Mouse (Mus musculus): Measurements from ENCODE around the gene Smok3a. TPM values are rescaled to one million over a fixed set of nuclear protein-coding genes. Genes with fewer than 3 reads are reported as not detected.
"Not testable (repeated sequence)": the region's sequence is repeated elsewhere in the genome, so short reads cannot be mapped to it uniquely, and the experiment has no call there.

The Smok3a gene
- total and polyA plus RNA-seq, 3 experiments = not detected

DNA sequence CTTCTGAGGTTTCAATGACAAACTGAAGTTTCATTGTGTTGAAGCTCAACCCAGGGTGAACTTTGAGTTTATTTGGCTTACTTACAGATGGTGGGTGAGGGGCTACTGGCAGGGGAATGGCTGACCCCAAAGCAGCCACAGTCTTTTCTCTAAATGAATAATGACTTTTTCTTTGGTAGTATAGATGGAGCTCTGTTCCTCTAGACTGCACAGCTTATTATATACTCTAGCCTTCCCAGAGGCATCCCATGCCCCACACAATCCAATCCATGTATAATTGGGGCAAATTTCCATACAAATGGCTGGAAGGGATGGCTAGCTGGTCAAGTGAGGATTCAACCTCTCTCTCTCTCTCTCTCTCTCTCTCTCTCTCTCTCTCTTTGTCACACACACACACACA lies 4.1 kb upstream of the Smok3a start:
- TF ChIP-seq KAT2A (IDR thresholded peaks at IDR 0.05; ENCODE audit: insufficient replicate concordance, low read length) = no peak
- TF ChIP-seq TBP (conservative IDR thresholded peaks at IDR 0.05; ENCODE audit: low read depth, low read length) = no peak
- no peak for TF ChIP-seq EP300 (IDR thresholded peaks at IDR 0.05; ENCODE audit: low read length)
- no peak for TF ChIP-seq RAD21 (IDR thresholded peaks at IDR 0.05; ENCODE audit: low read depth, low read length)
- TF ChIP-seq TCF12 (IDR thresholded peaks at IDR 0.05; ENCODE audit: low read depth, low read length) = no peak
- TF ChIP-seq POLR2AphosphoS2 (IDR thresholded peaks at IDR 0.05; ENCODE audit: low read depth, low read length) = no peak
- no peak for TF ChIP-seq CHD1 (IDR thresholded peaks at IDR 0.05; ENCODE audit: low read depth, low read length)
- TF ChIP-seq ELF1 (IDR thresholded peaks at IDR 0.05; ENCODE audit: low read depth, low read length) = no peak
- TF ChIP-seq JUND (conservative IDR thresholded peaks at IDR 0.05; ENCODE audit: low read depth, low read length) = no peak
- TF ChIP-seq MAZ (IDR thresholded peaks at IDR 0.05; ENCODE audit: low read depth, low read length) = no peak
- TF ChIP-seq SIN3A (IDR thresholded peaks at IDR 0.05; ENCODE audit: low read length) = no peak
- TF ChIP-seq MAX (IDR thresholded peaks at IDR 0.05; ENCODE audit: low read length) = no peak
- no peak for TF ChIP-seq ZNF384 (IDR thresholded peaks at IDR 0.05; ENCODE audit: low read depth, low read length)
- Histone ChIP-seq H3K27me3 (replicated peaks) (no peaks in the 10 kb centered on the region), H3K79me2 (replicated peaks; ENCODE audit: control insufficient read depth, extremely low read depth, insufficient read depth, poor library complexity, severe bottlenecking) (no peaks in the 10 kb centered on the region), H3K9me3 (replicated peaks; ENCODE audit: low read length) (no peaks in the 10 kb centered on the region), H3K27ac (ENCODE audit: insufficient read depth, low read depth) (no peak overlapping the region), H3K4me2 (ENCODE audit: insufficient read depth, low read depth, poor library complexity, severe bottlenecking) (no peak overlapping the region), H3K9ac (ENCODE audit: insufficient read depth, low read depth) (no peak overlapping the region), H3K4me1 (ENCODE audit: control insufficient read depth in 1 of 2, insufficient read depth in 2 of 2) (no peaks in the 10 kb centered on the region; a peak in 1 of 4 replicates), H3K36me3 (replicated peaks in 1 of 2; ENCODE audit: control insufficient read depth in 1 of 2, insufficient read depth in 1 of 2, low read length in 1 of 2) (no peaks in the 10 kb centered on the region), H3K4me3 (replicated peaks in 1 of 3; ENCODE audit: low read depth in 2 of 3, low read length in 2 of 3, poor library complexity in 1 of 3) (no peak overlapping the region)
- DNase-seq (ENCODE audit: extremely low read depth) = no peak
- in situ Hi-C loops (cut with MboI; ENCODE audit: low pct_ligation_motif_present, low pct_unique_long_range_greater_than_20kb, low sequenced_read_pairs) = no loop called here
- dilution Hi-C loops (cut with MboI; ENCODE audit: extremely low pct_ligation_motif_present, extremely low pct_unique_long_range_greater_than_20kb, low sequenced_read_pairs) = no loop called here

GRCm38 (mm10) chr5:138019577-138019976 lies 1.5 kb upstream of the Smok3a start:
- in situ Hi-C loops (cut with MboI; ENCODE audit: low pct_ligation_motif_present, low pct_unique_long_range_greater_than_20kb, low sequenced_read_pairs); dilution Hi-C loops (cut with MboI; ENCODE audit: extremely low pct_ligation_motif_present, extremely low pct_unique_long_range_greater_than_20kb, low sequenced_read_pairs): not testable (repeated sequence)

DNA sequence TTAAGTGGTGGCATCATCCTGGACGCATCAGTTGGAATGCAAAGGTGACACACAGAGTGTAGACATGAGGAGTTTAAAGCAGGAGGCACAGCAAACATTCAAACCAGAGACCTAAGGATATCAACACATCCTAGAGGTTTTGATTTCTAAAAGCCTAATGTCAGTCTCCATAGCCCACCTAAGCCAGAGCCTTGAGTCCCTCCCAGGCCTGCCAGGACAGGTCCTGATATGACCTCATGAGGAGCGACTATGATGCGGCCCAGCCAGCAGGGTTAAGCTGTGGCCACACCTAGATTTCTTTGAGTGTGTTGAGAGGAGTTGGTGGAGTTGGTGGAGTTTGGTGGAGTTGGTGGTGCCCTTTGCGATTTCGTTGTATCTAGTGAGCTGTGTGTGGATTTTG lies 31.8 kb downstream of the Smok3a start, which contains the start of gene Smok3c:
Gene Smok3c (plus strand): TSS at position 301 of the 400 bp plus-strand sequence.
- H3K27ac ChIP-seq (ENCODE audit: insufficient read depth, low read depth); H3K27me3 ChIP-seq (replicated peaks); H3K9ac ChIP-seq (ENCODE audit: insufficient read depth, low read depth); H3K4me2 ChIP-seq (ENCODE audit: insufficient read depth, low read depth, poor library complexity, severe bottlenecking); H3K79me2 ChIP-seq (replicated peaks; ENCODE audit: control insufficient read depth, extremely low read depth, insufficient read depth, poor library complexity, severe bottlenecking); H3K4me3 ChIP-seq (replicated peaks in 1 of 3; ENCODE audit: low read depth in 2 of 3, low read length in 2 of 3, poor library complexity in 1 of 3); H3K36me3 ChIP-seq (replicated peaks in 1 of 2; ENCODE audit: control insufficient read depth in 1 of 2, insufficient read depth in 1 of 2, low read length in 1 of 2); DNase-seq (ENCODE audit: extremely low read depth); in situ Hi-C loops (cut with MboI; ENCODE audit: low pct_ligation_motif_present, low pct_unique_long_range_greater_than_20kb, low sequenced_read_pairs); dilution Hi-C loops (cut with MboI; ENCODE audit: extremely low pct_ligation_motif_present, extremely low pct_unique_long_range_greater_than_20kb, low sequenced_read_pairs); H3K9me3 ChIP-seq (replicated peaks; ENCODE audit: low read length); H3K4me1 ChIP-seq (ENCODE audit: control insufficient read depth in 1 of 2, insufficient read depth in 2 of 2): not testable (repeated sequence)

More at GRCm38 (mm10) chr5:138019577-138019976, 1.5 kb upstream of the Smok3a start:
- H3K79me2 ChIP-seq (replicated peaks; ENCODE audit: control insufficient read depth, extremely low read depth, insufficient read depth, poor library complexity, severe bottlenecking); H3K36me3 ChIP-seq (replicated peaks in 1 of 2; ENCODE audit: control insufficient read depth in 1 of 2, insufficient read depth in 1 of 2, low read length in 1 of 2); H3K4me1 ChIP-seq (ENCODE audit: control insufficient read depth in 1 of 2, insufficient read depth in 2 of 2); H3K9me3 ChIP-seq (replicated peaks; ENCODE audit: low read length); DNase-seq (ENCODE audit: extremely low read depth); H3K4me3 ChIP-seq (replicated peaks in 1 of 3; ENCODE audit: low read depth in 2 of 3, low read length in 2 of 3, poor library complexity in 1 of 3); H3K27ac ChIP-seq (ENCODE audit: insufficient read depth, low read depth); H3K27me3 ChIP-seq (replicated peaks); H3K9ac ChIP-seq (ENCODE audit: insufficient read depth, low read depth); H3K4me2 ChIP-seq (ENCODE audit: insufficient read depth, low read depth, poor library complexity, severe bottlenecking): not testable (repeated sequence)

Data from CH12.LX (cell line).